Mouse (Mus musculus): ENCODE data around the gene Pter.

- TF ChIP-seq ZNF384 (IDR thresholded peaks at IDR 0.05; ENCODE audit: low read depth, low read length) (no peak), ZMIZ1 (IDR thresholded peaks at IDR 0.05; ENCODE audit: low read depth, low read length) (no peak), CTCF (conservative IDR thresholded peaks at IDR 0.05 in 1 of 2, IDR thresholded peaks at IDR 0.05 in 1 of 2; ENCODE audit: low read depth in 2 of 2, low read length in 2 of 2) (no peak), MXI1 (IDR thresholded peaks at IDR 0.05; ENCODE audit: low read depth, low read length) (no peak), MEF2A (IDR thresholded peaks at IDR 0.05; ENCODE audit: borderline replicate concordance, low read depth, low read length) (no peak), ELF1 (IDR thresholded peaks at IDR 0.05; ENCODE audit: low read depth, low read length) (no peak), BHLHE40 (IDR thresholded peaks at IDR 0.05; ENCODE audit: low read depth, low read length) (no peak), E2F4 (IDR thresholded peaks at IDR 0.05; ENCODE audit: insufficient replicate concordance, low read depth, low read length) (no peak), SMC3 (IDR thresholded peaks at IDR 0.05; ENCODE audit: low read depth, low read length) (no peak), POLR2A (IDR thresholded peaks at IDR 0.05; ENCODE audit: low read depth, low read length) (no peak), TCF12 (IDR thresholded peaks at IDR 0.05; ENCODE audit: low read depth, low read length) (no peak)
These were observed 94.5 kb downstream of the Pter start for GRCm38 (mm10) chr2:13018382-13018781.

Measured in CH12.LX (cell line).